Mouse (Mus musculus) heart, embryonic 10.5 days (tissue): Measurements from ENCODE around the gene Unc79. TPM values are rescaled to one million over a fixed set of nuclear protein-coding genes. Genes with fewer than 3 reads are reported as not detected.
A peak's percentile ranks its signal among the peaks of the same experiment; 100 is the strongest.

Experiments used
- DNase-seq: peaks from one replicate; pipeline ENCODE4 v3.0.0-alpha.2; 2017; ENCODE audit warnings: low spot score
- H3K27ac ChIP-seq: fragments of 300-500 bp; sonication (generic); 2 replicates; pipeline ENCODE4 v1.5.1; 2016; ENCODE audit warnings: mild to moderate bottlenecking
- H3K27me3 ChIP-seq: fragments of 300-500 bp; sonication (generic); 2 replicates; pipeline ENCODE4 v1.6.1; 2016; ENCODE audit warnings: mild to moderate bottlenecking; ENCODE audit not compliant: poor library complexity, insufficient read depth, severe bottlenecking
- H3K36me3 ChIP-seq: fragments of 300-500 bp; sonication (generic); 2 replicates; pipeline ENCODE4 v1.6.1; 2016; ENCODE audit warnings: mild to moderate bottlenecking, moderate library complexity
- H3K4me1 ChIP-seq: fragments of 300-500 bp; sonication (generic); 2 replicates; pipeline ENCODE4 v1.6.1; 2016; ENCODE audit warnings: mild to moderate bottlenecking
- H3K4me3 ChIP-seq: fragments of 300-500 bp; sonication (generic); 2 replicates; pipeline ENCODE4 v1.5.1; 2016; ENCODE audit warnings: mild to moderate bottlenecking, moderate library complexity
- H3K9me3 ChIP-seq: fragments of 300-500 bp; sonication (generic); 2 replicates; pipeline ENCODE4 v1.6.1; 2016; ENCODE audit warnings: mild to moderate bottlenecking, moderate library complexity
- WGBS: fragments of 180-500 bp; shearing (Covaris S2); methylation state at CpG from one replicate; pipeline ENCODE4 v1.1.7; 2016; 5-methylcytosine and 5-hydroxymethylcytosine counted together
- polyA plus RNA-seq: library from polyadenylated mRNA; unstranded; fragments of >200 nt; fragmentation: Nextera tagmentation; extraction: Ambion mirVana; gene quantifications from 2 replicates; pipeline ENCODE4 v1.2.1, GENCODE M21; 2016

Gene Unc79
- polyA plus RNA-seq, 1 experiment from 2014 or later = 0.33 TPM

DNA sequence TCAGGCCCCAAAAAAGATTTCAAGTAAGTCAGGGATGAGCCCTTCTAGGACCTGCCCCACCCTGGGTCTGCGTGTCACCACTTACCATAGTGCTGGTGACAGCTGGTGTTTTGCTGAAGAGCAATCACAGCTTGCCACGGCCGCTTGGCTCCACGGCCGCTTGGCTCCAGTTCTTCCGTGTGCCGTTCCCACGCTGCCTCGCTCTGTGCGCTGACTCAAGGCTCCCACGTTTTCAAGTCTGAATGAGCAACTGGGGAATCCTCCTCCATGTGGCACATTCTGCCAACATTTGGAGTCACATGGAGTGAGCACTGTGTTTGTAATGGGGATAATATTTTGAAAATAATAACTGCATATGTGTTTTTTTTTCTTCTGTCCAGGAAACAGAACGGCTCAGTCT is 241.1 kb downstream of the Unc79 start:
- no peak for DNase-seq
- H3K4me3 ChIP-seq = no peak overlapping the region
- H3K4me1 ChIP-seq = peaks cover 18% of the 10 kb centered on the region; the same call in 1 of the 2 replicates
- no peaks in the 10 kb centered on the region for H3K36me3 ChIP-seq
- H3K9me3 ChIP-seq = no peaks in the 10 kb centered on the region
- H3K27ac ChIP-seq = 0 out of 2 replicates have a peak overlapping the region, but pooled peaks have one; percentile 23
- H3K27me3 ChIP-seq = peaks cover 31% of the 10 kb centered on the region
- 63% methylated on average over 12 of the region's 12 CpGs for WGBS

DNA sequence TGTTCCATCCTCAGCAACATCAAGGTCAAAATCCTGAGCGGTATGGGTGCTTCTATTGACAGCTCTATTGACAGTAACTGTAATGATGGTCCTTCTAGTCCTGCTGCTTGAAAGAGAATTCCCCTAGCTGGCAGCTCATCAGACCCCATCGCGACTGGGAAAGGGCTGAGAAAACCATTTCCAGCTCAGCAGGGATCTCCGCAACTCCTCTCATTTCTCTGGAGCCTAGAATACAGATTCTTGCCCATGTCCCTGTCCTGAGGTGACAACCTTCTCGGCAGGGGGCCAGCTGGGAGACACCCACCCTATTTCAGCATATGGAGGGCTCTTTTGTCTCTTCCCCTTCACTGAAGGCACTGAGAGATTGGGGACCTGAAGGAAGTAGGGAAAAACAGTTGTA is 244.3 kb downstream of the Unc79 start:
- 37% methylated on average over 5 of the region's 5 CpGs for WGBS
- no peaks in the 10 kb centered on the region for H3K36me3 ChIP-seq
- no peak overlapping the region for H3K4me3 ChIP-seq
- no peak for DNase-seq
- no peak overlapping the region for H3K27ac ChIP-seq
- H3K4me1 ChIP-seq = peaks cover 18% of the 10 kb centered on the region; the same call in 1 of the 2 replicates
- no peaks in the 10 kb centered on the region for H3K9me3 ChIP-seq
- peaks cover 56% of the 10 kb centered on the region for H3K27me3 ChIP-seq

DNA sequence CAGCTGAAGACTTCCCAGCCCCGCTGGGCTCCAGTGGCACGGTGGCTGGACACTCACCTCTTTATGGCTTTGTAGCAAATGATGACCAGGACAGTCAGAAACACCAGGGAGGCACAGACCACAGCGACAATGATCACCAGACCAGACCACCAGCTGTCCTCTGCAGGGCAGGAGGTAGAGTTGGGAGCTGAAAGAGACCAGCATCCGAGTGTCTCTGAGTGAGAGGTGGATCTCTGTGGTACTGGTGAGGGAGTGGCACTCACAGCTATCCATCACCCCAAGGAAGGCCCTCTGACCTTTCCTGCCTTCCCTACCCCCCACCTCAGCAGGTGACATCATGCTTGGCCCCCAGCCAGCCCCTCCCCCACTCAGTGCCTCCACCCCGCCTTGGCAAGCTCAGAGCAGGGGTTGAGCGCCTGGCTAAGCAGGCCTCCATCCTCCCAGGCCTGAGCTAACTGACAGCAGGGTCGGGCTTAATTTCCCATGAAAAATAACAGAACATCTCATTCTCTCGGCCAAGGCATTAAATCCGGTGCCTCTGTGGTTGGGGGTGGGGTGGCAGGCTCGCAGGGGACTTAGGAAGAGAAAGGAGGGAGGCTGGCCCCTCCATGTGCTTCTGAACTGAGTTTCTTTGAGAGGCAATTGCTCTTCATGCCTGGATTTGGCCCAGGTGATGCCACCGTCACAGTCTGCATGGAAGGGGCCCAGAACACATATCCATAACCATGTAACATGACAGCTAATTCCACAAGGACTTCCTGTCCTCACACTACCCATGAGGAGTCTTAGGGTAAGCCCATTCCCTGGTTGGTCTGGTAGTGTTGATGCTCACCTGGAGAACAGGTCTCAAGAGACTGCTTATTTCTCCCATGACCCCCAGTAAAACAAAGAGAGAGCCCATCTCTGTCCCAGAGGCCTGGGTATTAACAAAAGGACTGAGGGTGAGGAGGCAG is 254.2 kb downstream of the Unc79 start:
- Histone ChIP-seq H3K4me1 (peaks cover 16% of the 10 kb centered on the region), H3K36me3 (no peaks in the 10 kb centered on the region), H3K4me3 (no peak overlapping the region), H3K27ac (no peak overlapping the region; the same call in 1 of the 2 replicates), H3K9me3 (no peaks in the 10 kb centered on the region), H3K27me3 (peaks cover 8% of the 10 kb centered on the region)
- WGBS = 34% methylated on average over 11 of the region's 11 CpGs
- no peak for DNase-seq

- no peak overlapping the region for H3K27ac ChIP-seq
- WGBS = 63% methylated on average over 7 of the region's 7 CpGs
- peaks cover 8% of the 10 kb centered on the region for H3K27me3 ChIP-seq
- no peak overlapping the region for H3K4me3 ChIP-seq
- peaks cover 14% of the 10 kb centered on the region for H3K4me1 ChIP-seq
- no peaks in the 10 kb centered on the region for H3K9me3 ChIP-seq
- H3K36me3 ChIP-seq = no peaks in the 10 kb centered on the region
- DNase-seq = no peak
Observed at GRCm38 (mm10) chr12:103205561-103205960, 256.9 kb downstream of the Unc79 start.

GRCm38 (mm10) chr12:103209581-103209980 is 260.9 kb downstream of the Unc79 start:
- Histone ChIP-seq H3K9me3 (no peaks in the 10 kb centered on the region), H3K4me3 (no peak overlapping the region), H3K4me1 (peaks cover 12% of the 10 kb centered on the region; the same call in 1 of the 2 replicates), H3K27me3 (peaks cover 12% of the 10 kb centered on the region), H3K36me3 (no peaks in the 10 kb centered on the region), H3K27ac (no peak overlapping the region)
- WGBS = 92% methylated on average over 7 of the region's 7 CpGs
- DNase-seq = no peak

DNA sequence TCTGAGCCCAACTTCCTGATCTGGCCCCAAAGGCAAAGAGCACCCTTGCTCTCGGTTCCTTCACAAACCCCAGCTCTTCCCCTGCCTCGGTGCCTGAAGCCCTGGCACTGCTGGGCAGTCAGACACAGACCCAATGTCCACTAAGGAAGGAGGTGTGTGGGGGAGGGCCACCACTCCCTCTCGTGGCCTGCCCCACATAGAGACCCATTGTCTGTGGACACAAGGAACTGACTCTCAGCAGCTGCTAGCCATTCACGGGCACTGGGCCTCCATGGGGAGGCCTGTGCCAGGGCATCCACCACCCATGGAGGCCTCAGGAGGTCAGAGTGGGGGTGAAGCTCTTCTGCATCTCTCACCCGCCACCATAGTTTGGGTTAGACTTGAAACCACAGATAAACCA is 262.4 kb downstream of the Unc79 start:
- DNase-seq = no peak
- H3K9me3 ChIP-seq = no peaks in the 10 kb centered on the region
- 66% methylated on average over 5 of the region's 5 CpGs for WGBS
- H3K36me3 ChIP-seq = no peaks in the 10 kb centered on the region
- no peak overlapping the region for H3K27ac ChIP-seq
- peaks cover 4% of the 10 kb centered on the region; the same call in 1 of the 2 replicates for H3K27me3 ChIP-seq
- no peak overlapping the region for H3K4me3 ChIP-seq
- peaks cover 13% of the 10 kb centered on the region for H3K4me1 ChIP-seq

DNA sequence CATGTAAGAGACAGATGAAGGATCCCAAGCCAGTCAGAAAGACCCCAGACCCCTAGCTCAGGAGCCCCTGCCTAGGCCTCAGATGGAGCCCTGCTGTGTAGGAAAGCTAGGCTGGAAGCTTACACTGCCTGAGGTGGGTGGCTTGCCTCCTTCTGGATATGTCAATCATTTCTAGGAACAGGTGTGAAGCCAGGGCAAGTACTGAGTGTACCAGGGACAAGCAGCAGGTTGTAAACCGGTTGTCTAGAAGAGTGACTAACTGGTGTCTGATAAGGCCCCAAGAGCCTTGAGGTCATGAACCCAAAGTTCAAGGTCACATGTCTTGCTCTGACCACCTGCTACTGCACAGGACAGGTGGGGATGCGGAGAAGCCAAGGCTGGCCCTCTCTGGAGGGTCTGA is 264.9 kb downstream of the Unc79 start:
- 74% methylated on average over 2 of the region's 2 CpGs for WGBS
- Histone ChIP-seq H3K27me3 (peaks cover 4% of the 10 kb centered on the region; the same call in 1 of the 2 replicates), H3K4me1 (peaks cover 14% of the 10 kb centered on the region), H3K9me3 (no peaks in the 10 kb centered on the region), H3K27ac (no peak overlapping the region), H3K4me3 (no peak overlapping the region), H3K36me3 (no peaks in the 10 kb centered on the region)
- no peak for DNase-seq

DNA sequence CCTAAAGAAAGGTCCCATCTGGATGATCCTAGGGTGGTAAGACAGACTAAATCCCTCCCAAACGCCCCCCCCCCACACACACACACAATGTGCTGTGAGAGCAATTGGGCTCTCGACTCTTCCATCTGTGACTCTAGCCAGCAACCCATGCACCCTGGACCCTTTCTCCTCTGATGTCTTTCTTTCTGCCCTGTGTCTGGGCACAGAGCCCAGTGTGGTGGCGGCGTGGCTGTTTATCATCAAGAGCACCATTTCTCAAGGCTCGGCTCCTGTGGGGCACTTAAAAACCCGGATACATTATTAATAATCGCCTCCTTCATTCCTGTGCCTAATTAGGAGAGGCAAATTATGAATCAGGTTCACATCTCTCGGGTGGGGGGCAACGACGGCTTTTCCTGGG is 265.6 kb downstream of the Unc79 start:
- peaks cover 4% of the 10 kb centered on the region; the same call in 1 of the 2 replicates for H3K27me3 ChIP-seq
- no peak overlapping the region for H3K27ac ChIP-seq
- WGBS = 61% methylated on average over 10 of the region's 10 CpGs
- H3K4me3 ChIP-seq = no peak overlapping the region
- no peaks in the 10 kb centered on the region for H3K9me3 ChIP-seq
- no peaks in the 10 kb centered on the region for H3K36me3 ChIP-seq
- peaks cover 14% of the 10 kb centered on the region for H3K4me1 ChIP-seq
- DNase-seq = no peak

GRCm38 (mm10) chr12:103214797-103215196 is 266.1 kb downstream of the Unc79 start:
- Histone ChIP-seq H3K27me3 (peaks cover 4% of the 10 kb centered on the region; the same call in 1 of the 2 replicates), H3K36me3 (no peaks in the 10 kb centered on the region), H3K27ac (no peak overlapping the region), H3K4me3 (no peak overlapping the region), H3K9me3 (no peaks in the 10 kb centered on the region), H3K4me1 (peaks cover 14% of the 10 kb centered on the region)
- no peak for DNase-seq
- WGBS = 84% methylated on average over 2 of the region's 2 CpGs

DNA sequence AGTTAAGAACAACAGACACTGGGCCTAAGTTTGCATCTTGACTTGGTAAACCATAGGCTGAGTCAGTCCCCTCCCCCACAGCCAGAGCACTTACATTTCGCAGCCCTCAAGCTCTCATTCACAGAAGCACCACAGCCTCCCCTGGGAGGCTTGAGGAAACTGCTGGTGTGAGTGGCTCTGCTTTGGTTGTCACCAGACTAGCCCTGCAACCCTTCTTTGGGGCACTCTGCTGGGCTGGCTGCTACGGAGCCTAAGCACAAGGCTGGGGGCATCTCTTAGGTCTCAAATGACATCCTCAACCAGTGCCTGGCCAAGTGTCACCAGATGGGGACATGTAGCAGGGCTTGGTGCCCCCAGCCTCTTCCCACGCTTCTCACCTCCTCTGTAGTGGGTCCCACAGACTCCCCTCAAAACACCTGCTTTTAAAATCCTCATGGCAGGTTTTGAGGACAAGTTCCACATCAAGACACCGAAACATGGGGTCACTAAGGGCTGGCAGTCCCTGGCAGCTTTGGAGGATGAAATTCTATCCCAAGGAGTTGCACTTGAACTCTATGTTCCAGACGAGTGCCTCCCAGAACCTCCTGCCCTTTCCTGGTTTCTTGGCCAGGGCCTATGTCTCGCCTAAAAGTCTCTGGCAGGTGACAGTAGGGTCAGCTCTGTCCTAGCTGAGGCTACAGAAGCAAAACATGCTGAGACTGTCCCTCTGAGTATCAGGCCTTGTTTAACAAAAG is 267.4 kb downstream of the Unc79 start:
- no peaks in the 10 kb centered on the region for H3K9me3 ChIP-seq
- H3K27me3 ChIP-seq = peaks cover 8% of the 10 kb centered on the region
- no peaks in the 10 kb centered on the region for H3K36me3 ChIP-seq
- H3K4me3 ChIP-seq = no peak overlapping the region
- DNase-seq = no peak
- H3K27ac ChIP-seq = no peak overlapping the region
- 50% methylated on average over 6 of the region's 6 CpGs for WGBS
- peaks cover 14% of the 10 kb centered on the region for H3K4me1 ChIP-seq

- H3K27ac ChIP-seq = no peak overlapping the region
- DNase-seq = no peak
- no peak overlapping the region for H3K4me3 ChIP-seq
- no peaks in the 10 kb centered on the region for H3K9me3 ChIP-seq
- no peaks in the 10 kb centered on the region for H3K36me3 ChIP-seq
- peaks cover 12% of the 10 kb centered on the region for H3K4me1 ChIP-seq
- whole genome bisulfite sequencing = 91% methylated on average over 9 of the region's 9 CpGs
- H3K27me3 ChIP-seq = peaks cover 22% of the 10 kb centered on the region
Observed at GRCm38 (mm10) chr12:103223671-103224070, 275.0 kb downstream of the Unc79 start.

DNA sequence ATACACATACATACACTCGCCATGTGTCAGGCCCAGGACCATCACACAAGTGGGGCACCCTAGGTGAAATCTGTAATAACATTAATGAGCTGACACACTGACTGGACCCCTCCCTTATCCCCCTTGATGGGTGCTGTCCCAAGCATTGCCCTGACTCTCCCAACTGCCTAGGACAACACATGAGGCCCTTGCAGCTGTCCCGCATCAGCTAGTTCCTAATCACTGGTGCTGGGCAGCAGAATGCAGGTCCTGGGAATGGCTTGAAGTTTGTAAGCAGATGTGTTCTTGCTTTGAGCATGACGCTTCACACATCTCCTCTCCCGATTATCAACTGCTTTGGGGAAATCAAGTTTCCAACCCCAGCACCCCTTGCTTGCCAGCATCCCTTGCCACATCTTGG is 277.5 kb downstream of the Unc79 start:
- WGBS = 73% methylated on average over 4 of the region's 4 CpGs
- H3K27me3 ChIP-seq = peaks cover 18% of the 10 kb centered on the region

GRCm38 (mm10) chr12:103229058-103229457 is 280.4 kb downstream of the Unc79 start:
- 53% methylated on average over 4 of the region's 4 CpGs for WGBS
- DNase-seq = no peak
- Histone ChIP-seq H3K27me3 (peaks cover 15% of the 10 kb centered on the region), H3K27ac (no peak overlapping the region), H3K4me3 (no peak overlapping the region), H3K36me3 (no peaks in the 10 kb centered on the region), H3K4me1 (peaks cover 11% of the 10 kb centered on the region), H3K9me3 (no peaks in the 10 kb centered on the region)

More for the DNA sequence above, 277.5 kb downstream of the Unc79 start:
- H3K27ac ChIP-seq = no peak overlapping the region
- no peaks in the 10 kb centered on the region for H3K9me3 ChIP-seq
- H3K4me3 ChIP-seq = no peak overlapping the region
- no peaks in the 10 kb centered on the region for H3K36me3 ChIP-seq
- H3K4me1 ChIP-seq = peaks cover 12% of the 10 kb centered on the region
- DNase-seq = no peak
